Mouse (Mus musculus) ES-E14 (cell line): ENCODE measurements around the gene Car10.

Source experiments
- CHD2 ChIP-seq: IDR thresholded peaks from 2 replicates; pipeline ENCODE4 v1.6.1; 2014; ENCODE audit warnings: mild to moderate bottlenecking, low read depth, low read length, inconsistent platforms
- HCFC1 ChIP-seq: IDR thresholded peaks from 2 replicates; pipeline ENCODE4 v1.6.1; 2012; ENCODE audit warnings: low read length, inconsistent platforms, borderline replicate concordance; ENCODE audit not compliant: insufficient read depth
- MAFK ChIP-seq: IDR thresholded peaks from 2 replicates; pipeline ENCODE4 v1.6.1; 2014; ENCODE audit warnings: mild to moderate bottlenecking, low read depth, low read length, inconsistent platforms; ENCODE audit not compliant: insufficient read depth
- ZC3H11A ChIP-seq: IDR thresholded peaks from 2 replicates; pipeline ENCODE4 v1.6.1; 2012; ENCODE audit warnings: low read depth, mild to moderate bottlenecking, inconsistent platforms, low read length, borderline replicate concordance

DNA sequence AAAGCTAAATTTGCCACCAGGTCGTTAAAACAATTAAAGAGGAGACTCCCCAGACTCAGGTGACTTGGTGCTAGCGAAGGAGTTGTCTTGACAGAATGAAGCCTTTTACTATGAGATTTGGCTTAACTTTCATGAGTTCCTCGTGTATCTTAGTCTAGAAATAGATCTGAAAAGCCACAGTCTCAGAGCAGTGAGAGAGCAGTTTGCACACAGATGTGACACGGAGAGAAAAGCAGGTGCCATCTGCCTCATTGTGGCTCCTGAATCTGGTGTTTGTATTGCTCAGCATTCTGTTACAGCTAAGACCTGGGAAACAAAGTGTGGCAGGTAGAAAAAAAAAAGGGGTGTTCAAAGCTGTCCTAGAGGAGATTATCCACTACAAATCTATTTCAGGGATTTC is 269.4 kb downstream of the Car10 start:
- TF ChIP-seq HCFC1, result no peak
- no peak for TF ChIP-seq ZC3H11A
- no peak for TF ChIP-seq MAFK
- no peak for TF ChIP-seq CHD2
